Mouse (Mus musculus): ENCODE measurements around the gene Rps27.

- TF ChIP-seq CTCF (IDR thresholded peaks at IDR 0.05; ENCODE audit: low read depth): no peak
- no peak for TF ChIP-seq EP300 (IDR thresholded peaks at IDR 0.05; ENCODE audit: low read depth)
Measured at GRCm38 (mm10) chr3:90258521-90258920, 45.1 kb upstream of the Rps27 start.
